9 mouse cellular contexts compared by ENCODE assay signal in genomic region chr1:162358036-162358435, GRCm38 (mm10).
DNase-seq lines count a peak whose midpoint lies in the region; ATAC-seq and TF ChIP-seq lines count a peak whose summit lies in the region.
"Had no signal": no experiment of that assay in that cellular context is flagged by ENCODE, and none has a peak within 500 bp of the region (broad histone marks: within the 10 kb centered on the region; RNA-seq: fewer than 3 reads in every experiment).

No protein-coding gene starts in this region.

- no peak overlapping the region for H3K9ac ChIP-seq in kidney, embryonic 15.5 days
- H3K9ac ChIP-seq in ES-Bruce4 (ENCODE audit: low read depth, poor library complexity, severe bottlenecking): no peak overlapping the region
- no peak overlapping the region for H3K9ac ChIP-seq in lung, postnatal 0 days (replicated peaks; ENCODE audit: low read depth)
- H3K9ac ChIP-seq: liver, embryonic 15.5 days had no signal

- no peaks in the 10 kb centered on the region for H3K36me3 ChIP-seq in kidney, embryonic 15.5 days
- H3K36me3 ChIP-seq in ES-Bruce4 (ENCODE audit: control insufficient read depth, insufficient read depth, low read length, poor library complexity, severe bottlenecking): no peaks in the 10 kb centered on the region
- no peaks in the 10 kb centered on the region for H3K36me3 ChIP-seq in lung, postnatal 0 days (ENCODE audit: insufficient read depth, low read length)
- H3K36me3 ChIP-seq: liver, embryonic 15.5 days had no signal

- ATAC-seq in kidney, embryonic 15.5 days (replicated peaks; ENCODE audit: low FRiP score): no peak
- no peak for ATAC-seq in lung, postnatal 0 days
- no peak for ATAC-seq in monocyte, adult 5-6 weeks (replicated peaks; ENCODE audit: insufficient number of reproducible peaks, low FRiP score, low TSS enrichment, poor library complexity, severe bottlenecking)

- peaks cover 26% of the 10 kb centered on the region for H3K4me1 ChIP-seq in kidney, embryonic 15.5 days
- H3K4me1 ChIP-seq in ES-Bruce4 (ENCODE audit: control insufficient read depth, insufficient read depth, low read length): no peaks in the 10 kb centered on the region
- H3K4me1 ChIP-seq in lung, postnatal 0 days (ENCODE audit: insufficient read depth, low read depth, low read length): no peaks in the 10 kb centered on the region
- H3K4me1 ChIP-seq: liver, embryonic 15.5 days had no signal

- no peak overlapping the region for H3K27ac ChIP-seq in kidney, embryonic 15.5 days
- H3K27ac ChIP-seq in ES-Bruce4 (ENCODE audit: insufficient read depth, low read length): no peak overlapping the region
- H3K27ac ChIP-seq in lung, postnatal 0 days (ENCODE audit: low read length): no peak overlapping the region
- H3K27ac ChIP-seq: liver, embryonic 15.5 days had no signal

- H3K4me2 ChIP-seq in kidney, embryonic 15.5 days: no peak overlapping the region
- no peak overlapping the region for H3K4me2 ChIP-seq in lung, postnatal 0 days (replicated peaks; ENCODE audit: low read depth, low read length)
- H3K4me2 ChIP-seq: liver, embryonic 15.5 days had no signal

- no peaks in the 10 kb centered on the region for H3K27me3 ChIP-seq in kidney, embryonic 15.5 days
- H3K27me3 ChIP-seq in ES-Bruce4 (ENCODE audit: control insufficient read depth, insufficient read depth, low read length, poor library complexity, severe bottlenecking): no peaks in the 10 kb centered on the region
- H3K27me3 ChIP-seq in lung, postnatal 0 days (replicated peaks; ENCODE audit: insufficient read depth, low read length): no peaks in the 10 kb centered on the region
- H3K27me3 ChIP-seq: liver, embryonic 15.5 days had no signal

- no peak overlapping the region for H3K4me3 ChIP-seq in kidney, embryonic 15.5 days (replicated peaks)
- no peak overlapping the region for H3K4me3 ChIP-seq in ES-Bruce4 (ENCODE audit: low read depth, low read length)
- H3K4me3 ChIP-seq in lung, postnatal 0 days (ENCODE audit: low read depth, low read length): no peak overlapping the region
- H3K4me3 ChIP-seq: liver, embryonic 15.5 days had no signal

- TF ChIP-seq CTCF in ES-Bruce4 (IDR thresholded peaks at IDR 0.05; ENCODE audit: low read depth, low read length): peak; percentile 52
- peak; percentile 75 for TF ChIP-seq CTCF in brain, embryonic 14.5 days (IDR thresholded peaks at IDR 0.05; ENCODE audit: borderline replicate concordance, extremely low read depth, insufficient read depth, insufficient read length)
- peak; percentile 73 for TF ChIP-seq CTCF in lung, postnatal 0 days (IDR thresholded peaks at IDR 0.05)

- DNase-seq in kidney, adult 18-20 months: peak; percentile 9
- peak; percentile 82 for DNase-seq in brain, embryonic 14.5 days (ENCODE audit: low read depth)
- peak; percentile 22 to 52 for DNase-seq in gastrocnemius, postnatal 4 days (ENCODE audit: low spot score in 2 of 2)
- peak; percentile 89 for DNase-seq in lung, postnatal 0 days (ENCODE audit: low spot score)
- DNase-seq in frontal cortex, postnatal 36 days (ENCODE audit: low spot score in 2 of 2): no peak

- no peak for TF ChIP-seq EP300 in ES-Bruce4 (IDR thresholded peaks at IDR 0.05; ENCODE audit: insufficient read depth, low read depth, low read length)
- TF ChIP-seq EP300 in lung, postnatal 0 days (IDR thresholded peaks at IDR 0.05): no peak

- no peaks in the 10 kb centered on the region for H3K9me3 ChIP-seq in kidney, embryonic 15.5 days (replicated peaks)
- H3K9me3 ChIP-seq in ES-Bruce4 (replicated peaks; ENCODE audit: control insufficient read depth, insufficient read depth, low read length, poor library complexity, severe bottlenecking): no peaks in the 10 kb centered on the region
- no peaks in the 10 kb centered on the region for H3K9me3 ChIP-seq in lung, postnatal 0 days (ENCODE audit: low read length)
- H3K9me3 ChIP-seq: liver, embryonic 15.5 days had no signal

- WGBS in kidney, embryonic 15.5 days: 34% methylated on average over 8 of the region's 8 CpGs
- whole genome bisulfite sequencing in lung, postnatal 0 days: 29% methylated on average over 8 of the region's 8 CpGs

- no peak for TF ChIP-seq POLR2A in ES-Bruce4 (IDR thresholded peaks at IDR 0.05; ENCODE audit: insufficient read depth, low read length)
- TF ChIP-seq POLR2A in brain, embryonic 14.5 days (IDR thresholded peaks at IDR 0.05; ENCODE audit: borderline replicate concordance, extremely low read depth, insufficient read depth, insufficient read length, poor library complexity, severe bottlenecking): no peak

Comparison
In these comparisons a context has a peak if more than half of its experiments do, and no peak if none do; other contexts are left out.
1. DNase-seq: peak in kidney, adult 18-20 months (single experiment), brain, embryonic 14.5 days (single experiment), gastrocnemius, postnatal 4 days (2 of 2) and lung, postnatal 0 days (single experiment); none in frontal cortex, postnatal 36 days (0 of 2).
2. Peak in every context shown above with its lines, with median percentiles within 50 percentile points of each other: CTCF ChIP-seq.